Mouse (Mus musculus) retina, postnatal 7 days (tissue): Measurements from ENCODE around the gene Gm44511.
"Not testable (repeated sequence)": the region's sequence is repeated elsewhere in the genome, so short reads cannot be mapped to it uniquely, and the experiment has no call there.

ENCODE experiments used
- DNase-seq: peaks from one replicate; pipeline ENCODE4 v3.0.0-alpha.2; 2012; ENCODE audit warnings: low read depth, low spot score

Gm44511 gene

DNA sequence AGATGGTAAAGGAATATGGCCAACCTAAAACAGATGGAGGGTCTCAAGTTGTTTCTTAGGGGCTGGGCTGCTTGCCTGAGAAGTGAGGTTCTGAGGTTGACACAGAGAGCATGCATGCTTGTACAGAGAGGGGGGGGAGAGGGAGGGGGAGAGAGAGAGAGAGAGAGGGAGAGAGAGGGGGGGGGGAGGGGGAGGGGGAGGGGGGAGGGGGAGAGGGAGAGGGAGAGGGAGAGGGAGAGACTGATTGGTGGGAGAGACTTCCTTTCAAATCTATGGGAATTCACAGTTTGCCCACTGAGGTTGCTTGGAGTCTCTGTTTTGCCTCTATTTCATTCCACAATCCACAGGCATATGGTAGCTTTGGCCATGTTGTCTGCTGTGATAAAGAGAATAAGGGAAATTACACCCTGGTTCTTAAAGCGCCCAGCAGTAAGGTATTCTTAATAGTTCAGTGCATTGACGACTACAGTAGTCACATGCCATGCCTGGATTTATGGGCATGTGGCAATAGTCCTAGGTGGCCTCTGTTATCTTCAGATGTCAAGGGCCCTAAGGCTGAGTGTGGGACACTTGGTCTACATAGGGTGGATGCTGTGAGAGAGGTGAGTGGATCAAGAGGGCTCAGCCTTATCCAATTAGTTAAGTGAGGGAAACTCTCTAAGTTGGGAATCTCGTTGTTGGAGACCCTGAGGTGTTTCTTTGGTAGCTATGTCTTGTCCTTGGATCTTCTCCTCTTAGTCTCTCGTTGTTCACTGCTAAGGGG lies 15.4 kb upstream of the Gm44511 start:
- DNase-seq, result no peak

DNA sequence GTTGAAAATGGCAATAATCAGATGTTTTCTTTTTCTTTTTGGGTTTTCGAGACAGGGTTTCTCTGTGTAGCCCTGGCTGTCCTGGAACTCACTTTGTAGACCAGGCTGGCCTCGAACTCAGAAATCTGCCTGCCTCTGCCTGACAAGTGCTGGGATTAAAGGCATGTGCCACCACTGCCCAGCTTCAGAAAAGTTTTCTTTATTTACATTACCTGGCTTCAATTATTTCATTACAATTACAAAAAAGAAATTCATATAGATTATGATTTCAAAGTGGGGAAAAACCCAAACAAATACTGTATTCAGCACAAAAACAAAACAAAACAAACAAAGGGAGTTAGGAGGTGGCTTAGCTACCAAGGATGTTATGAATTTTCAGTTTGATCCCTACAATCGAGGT lies 14.6 kb upstream of the Gm44511 start:
- not testable (repeated sequence) for DNase-seq

DNA sequence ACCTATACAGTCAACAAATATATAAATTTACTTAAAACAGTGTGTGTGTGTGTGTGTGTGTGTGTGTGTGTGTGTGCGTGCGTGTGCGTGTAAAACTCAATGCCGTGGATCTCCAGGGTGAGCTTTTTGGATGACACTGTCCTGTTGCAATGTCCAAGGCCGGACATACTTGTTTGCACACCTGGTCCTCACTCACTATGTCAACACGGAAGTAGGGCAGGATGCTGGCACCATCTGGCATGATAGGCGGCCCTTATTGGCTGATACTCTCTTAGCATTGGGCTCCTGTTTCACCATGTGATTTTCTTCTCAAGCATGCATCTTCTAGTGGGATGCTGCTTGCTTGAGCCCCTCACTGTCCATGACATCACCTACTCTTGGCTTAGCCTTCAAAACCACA lies 13.8 kb upstream of the Gm44511 start:
- no peak for DNase-seq

DNA sequence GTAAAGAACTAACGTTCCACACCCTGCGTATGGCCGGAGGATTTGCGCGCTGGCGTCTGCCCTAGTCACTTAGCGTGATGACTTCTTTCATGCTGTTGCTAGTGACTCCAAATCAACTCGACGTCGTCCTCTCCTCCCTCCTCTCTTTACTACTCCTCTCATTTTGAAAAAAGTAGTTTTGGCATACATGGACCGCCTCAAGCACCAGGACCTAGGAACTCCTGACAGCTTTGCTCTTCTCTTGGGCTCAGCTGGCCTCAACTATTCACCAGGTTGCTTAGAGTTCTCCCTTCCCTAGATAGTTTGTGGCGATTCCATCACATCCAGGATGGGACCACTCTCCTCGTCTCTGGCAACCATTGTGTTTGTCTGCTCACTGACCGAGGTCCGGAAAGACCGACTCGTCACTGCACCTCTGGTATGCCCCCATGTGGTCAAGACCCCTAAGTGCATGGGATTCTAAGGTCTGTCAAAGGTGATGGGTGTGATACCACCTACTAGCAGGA lies 13.2 kb upstream of the Gm44511 start:
- peak; percentile 67 for DNase-seq

DNA sequence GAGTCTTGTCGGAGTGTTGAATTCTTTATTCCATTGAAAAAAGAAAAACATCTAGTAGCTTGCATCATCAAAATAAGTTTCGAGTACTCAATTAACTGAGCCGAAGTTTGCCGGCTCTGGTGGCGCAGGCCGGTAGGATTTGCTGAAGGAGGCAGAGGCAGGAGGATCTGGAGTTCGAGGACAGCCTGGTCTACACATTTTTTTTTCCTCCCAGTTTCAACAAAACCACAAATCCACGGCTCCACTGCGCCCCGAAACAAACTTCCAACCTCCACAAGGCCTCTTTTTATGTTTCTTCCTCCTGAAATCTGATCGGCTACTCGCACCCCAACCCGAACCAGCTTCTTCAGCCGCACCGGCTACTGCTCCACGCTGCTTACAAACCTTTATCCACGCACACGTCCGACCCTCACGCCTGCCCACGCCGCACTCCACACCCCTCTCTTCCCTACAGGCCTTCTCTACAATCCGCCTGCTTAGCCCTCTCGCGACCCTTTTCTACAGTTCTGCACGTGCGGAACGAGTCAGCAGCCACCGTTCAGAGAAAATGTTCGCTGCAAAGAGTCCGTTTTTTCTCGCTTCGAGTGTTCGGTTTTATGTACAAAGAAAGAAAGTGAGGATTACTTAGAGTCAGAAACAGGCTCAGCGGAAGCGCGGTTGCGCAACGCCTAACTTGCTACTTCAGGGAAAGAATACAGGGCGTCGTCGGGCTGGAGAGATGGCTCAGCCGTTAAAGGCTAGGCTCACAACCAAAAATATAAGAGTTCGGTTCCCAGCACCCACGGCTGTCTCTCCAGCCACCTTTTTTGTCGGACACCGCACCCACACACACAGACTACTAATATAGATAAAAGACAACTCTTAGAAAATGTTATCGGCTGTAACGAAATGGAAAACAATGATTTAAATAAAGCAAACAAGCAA lies 12.5 kb upstream of the Gm44511 start:
- DNase-seq, result peak; percentile 82

DNA sequence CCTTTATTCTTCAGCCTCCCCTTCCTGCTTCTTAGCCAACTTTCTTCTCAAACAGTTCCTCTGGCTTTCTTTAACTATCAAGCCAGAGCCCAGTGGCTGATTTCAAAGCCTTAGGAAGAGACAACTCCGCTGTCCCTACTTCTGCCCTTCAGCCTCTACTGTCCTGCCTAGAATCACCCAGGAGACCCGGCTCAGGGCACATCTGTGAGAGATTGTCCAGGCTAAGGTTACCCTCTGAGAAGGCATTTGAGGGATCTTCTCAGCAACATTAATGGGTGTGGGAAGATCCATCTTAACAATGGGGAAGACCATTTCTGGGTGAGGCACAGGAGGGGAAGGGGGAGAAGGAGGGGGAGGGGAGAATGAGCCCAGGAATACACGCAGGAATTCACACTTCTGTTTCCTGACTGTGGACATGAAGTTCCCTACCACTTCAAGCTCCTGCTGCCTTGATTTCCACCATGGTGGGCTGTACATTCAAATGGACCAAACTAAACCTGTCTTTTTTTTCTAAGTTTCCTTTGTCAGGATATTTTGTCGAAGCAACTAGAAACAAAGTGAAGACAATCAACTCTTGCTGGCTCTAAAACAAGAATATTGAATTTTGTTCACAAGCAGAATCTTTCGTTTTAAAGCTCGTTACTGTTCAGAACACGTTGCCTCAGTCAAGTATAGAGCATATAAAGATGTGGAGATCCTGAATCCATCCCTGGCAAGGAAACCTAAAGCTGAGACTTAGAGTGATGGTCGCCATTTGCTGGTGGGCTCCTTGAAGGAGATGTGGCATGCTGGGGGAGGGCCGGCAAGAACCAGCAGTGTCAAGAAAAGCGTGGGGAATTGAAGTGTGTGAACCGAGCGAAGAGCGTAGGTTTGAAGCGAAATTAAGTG lies 11.6 kb upstream of the Gm44511 start:
- no peak for DNase-seq

DNA sequence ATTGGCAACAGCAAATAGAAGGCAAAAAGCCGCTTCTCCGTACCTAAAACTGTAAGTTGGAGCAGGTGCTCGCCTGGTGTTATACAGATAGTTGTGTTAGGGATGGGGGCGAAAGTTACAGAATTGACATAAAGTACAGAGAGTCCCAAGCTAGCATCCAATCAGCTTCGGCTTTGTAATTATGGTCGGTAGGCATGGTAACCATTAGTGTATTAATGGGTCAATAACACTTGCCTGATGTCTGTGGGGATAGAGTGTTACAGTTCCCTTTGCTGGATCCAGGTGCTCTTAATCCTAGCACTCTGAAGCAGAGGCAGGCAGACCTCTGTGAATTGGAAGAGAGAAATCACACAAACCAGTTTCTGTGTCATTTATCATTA lies 10.8 kb upstream of the Gm44511 start:
- no peak for DNase-seq

DNA sequence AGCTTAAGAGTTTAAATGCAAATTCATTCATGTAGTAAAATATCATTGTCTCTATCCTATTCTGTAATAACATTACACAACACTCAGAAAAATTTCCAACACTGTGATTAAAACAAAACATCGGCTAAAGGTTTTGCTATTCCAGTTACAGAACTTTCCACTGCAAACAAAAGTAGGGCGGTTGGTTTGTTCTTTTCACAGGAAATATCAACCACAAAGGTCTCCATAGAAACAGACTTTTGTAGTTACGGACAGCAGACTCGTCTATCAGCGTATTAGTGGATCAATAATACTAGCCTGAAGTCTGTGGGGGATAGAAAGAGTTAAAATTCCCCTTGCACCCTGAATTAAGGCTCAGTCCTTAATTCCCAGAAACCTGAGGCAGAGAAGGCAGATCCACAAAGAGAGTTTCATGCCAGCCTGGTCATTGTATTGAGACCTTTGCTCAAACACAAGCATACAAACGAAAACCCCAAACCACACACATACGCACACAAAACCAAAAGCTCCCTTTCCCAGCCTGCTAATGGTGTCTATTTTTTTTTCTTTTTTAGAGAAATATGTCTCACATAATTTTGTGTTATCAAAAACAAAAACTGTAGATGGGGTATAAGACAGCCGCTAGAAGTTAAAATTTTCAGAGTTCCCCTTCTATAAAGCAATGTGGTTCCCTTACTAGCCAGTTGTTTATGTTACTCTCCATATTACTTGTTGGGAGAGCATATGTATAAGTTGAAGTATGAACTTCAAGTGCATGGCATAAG lies 10.3 kb upstream of the Gm44511 start:
- no peak for DNase-seq

DNA sequence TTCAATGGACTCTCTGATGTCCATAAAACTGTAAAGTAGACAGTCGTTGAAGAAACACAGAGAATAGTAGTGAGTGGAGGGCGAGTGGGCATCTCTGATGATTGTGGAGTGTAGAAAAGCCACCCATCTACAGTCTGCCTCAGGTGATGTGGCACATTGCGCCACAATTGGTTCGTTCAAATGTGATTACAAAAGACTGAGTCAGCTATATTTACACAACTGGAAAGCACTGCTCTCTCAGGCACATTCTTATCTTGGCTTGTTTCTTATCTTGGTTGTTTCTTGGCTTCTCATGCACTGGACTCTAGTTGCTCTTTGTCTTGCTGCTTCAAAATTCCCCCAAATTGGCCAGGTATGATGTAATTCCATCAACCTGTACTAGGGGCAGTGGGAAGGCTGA lies 9.5 kb upstream of the Gm44511 start:
- no peak for DNase-seq

DNA sequence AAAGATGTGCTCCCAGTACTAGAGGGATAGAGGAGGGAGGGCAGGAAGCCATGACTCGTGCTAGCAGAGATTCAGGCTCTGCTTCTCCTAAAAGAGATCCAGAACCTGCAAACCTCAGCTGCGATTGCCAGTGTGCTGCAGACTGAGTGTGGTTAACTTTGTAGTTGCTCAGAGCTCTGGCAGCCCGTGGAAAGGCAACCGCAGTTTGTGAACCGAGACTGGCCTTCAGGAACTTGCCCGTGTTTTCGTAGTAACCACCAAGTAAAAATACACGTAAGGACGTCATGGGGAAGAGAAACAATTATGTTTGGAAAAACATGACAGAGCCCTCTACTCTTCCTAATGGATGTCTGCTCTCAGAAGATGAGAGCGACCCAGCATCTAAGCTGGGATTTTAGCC lies 6.9 kb upstream of the Gm44511 start:
- no peak for DNase-seq

DNA sequence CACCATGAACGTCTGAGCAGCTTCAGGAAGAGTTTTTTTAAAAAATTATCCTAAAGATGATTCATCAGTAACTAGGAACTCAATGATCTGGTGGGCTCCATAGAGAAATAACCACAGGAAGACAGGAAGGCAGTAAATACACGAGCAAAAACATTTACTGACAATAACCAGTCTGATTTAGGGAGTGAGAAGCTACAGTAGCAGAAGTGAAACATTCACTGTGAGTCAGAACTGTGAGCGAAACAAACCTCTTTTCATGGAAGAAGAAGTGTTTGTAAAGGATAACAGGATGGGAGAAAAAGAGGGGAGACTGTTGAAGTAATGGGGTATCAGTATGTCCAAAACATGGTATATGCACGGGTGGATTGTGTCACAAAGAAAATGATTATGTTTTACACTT lies 3.7 kb upstream of the Gm44511 start:
- DNase-seq, result no peak

DNA sequence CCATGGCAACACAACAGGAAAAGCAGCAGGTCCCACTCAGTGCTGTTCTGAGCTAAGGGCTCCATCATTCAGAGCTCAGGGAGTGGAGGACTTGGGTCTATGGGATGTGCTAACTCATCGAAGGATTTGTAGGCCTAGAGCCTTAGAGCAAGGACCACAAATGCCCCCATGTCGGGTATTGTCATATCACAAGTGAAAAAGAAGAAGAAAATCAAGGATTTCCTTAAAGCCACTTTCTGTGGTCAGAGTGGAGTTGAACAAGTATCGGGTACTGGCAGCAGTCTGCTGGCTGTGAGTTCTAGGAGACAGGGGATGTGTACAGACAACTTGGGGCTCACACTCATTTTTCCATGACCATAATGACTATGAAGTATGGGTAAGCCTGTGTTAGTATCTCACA lies 666 bp upstream of the Gm44511 start:
- no peak for DNase-seq

DNA sequence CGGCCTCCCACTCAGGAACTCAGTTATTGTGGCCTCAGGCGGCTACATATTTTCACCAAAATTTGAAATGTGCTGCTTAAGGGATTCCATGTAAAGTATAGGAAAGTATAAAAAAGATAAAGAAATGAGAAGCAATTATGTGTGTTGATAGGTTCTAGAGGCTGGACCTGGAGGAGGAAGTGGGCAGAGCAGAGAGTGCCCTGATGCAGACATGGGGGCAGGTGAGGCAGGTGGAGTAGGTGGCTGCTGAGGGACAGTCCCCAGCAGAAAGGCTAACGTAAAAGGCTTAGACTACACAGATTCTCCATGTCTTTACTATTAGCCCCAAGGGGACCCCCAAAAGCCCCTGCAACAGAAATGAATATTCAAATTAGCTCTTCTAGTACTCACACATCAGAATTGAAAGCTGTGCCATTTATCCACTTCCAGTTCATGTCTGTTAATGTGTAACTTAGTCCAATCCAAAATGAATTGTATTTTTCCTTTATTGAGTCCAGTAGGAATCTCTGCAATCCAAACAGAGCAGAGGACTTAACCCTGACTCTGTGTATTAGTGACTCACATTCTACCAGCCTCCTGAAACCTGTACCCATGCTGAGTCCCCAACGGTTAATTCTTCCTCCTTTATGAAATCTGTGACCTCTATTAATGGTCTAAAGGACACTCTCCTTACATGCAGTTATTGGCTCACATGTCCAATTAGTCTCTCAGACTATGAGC lies 7.9 kb downstream of the Gm44511 start:
- no peak for DNase-seq

DNA sequence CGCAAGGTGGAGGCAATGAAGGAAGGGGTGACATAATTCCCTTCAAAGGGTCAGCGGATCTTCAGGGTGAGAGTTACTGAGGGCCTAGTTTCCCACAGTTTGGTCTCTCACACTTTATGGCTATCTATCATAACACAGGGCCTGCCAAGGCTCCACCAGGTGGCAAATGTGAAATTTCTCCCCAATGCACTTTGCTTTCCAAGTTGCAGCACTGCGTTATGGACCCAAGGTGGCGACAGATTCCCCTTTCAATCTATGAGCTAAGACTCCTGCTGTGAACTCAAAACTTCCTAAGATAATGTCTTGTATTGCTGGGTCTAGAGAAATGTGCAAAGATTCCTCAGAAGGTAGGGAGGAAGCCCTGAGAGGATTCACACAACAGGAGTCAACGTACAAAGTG lies 17.6 kb downstream of the Gm44511 start:
- no peak for DNase-seq

DNA sequence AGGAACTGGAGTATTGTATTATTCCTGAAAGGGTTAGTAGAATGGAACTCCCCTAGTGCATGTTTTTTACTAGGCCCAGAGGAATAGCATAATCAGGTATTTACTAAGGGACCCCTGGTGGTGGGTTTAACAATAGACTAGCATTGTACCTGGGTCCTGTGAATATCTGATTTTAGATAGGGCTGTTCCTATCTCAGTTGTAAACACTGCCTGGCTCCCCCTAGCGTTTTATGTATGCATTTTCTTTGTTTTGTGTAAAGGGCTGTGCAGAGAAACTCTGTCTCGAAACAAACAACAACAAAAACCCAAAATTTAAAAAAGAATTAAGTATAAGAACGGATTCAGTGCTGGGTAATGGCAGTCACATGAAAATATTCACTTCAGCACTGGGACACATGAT lies 19.1 kb downstream of the Gm44511 start:
- no peak for DNase-seq

DNA sequence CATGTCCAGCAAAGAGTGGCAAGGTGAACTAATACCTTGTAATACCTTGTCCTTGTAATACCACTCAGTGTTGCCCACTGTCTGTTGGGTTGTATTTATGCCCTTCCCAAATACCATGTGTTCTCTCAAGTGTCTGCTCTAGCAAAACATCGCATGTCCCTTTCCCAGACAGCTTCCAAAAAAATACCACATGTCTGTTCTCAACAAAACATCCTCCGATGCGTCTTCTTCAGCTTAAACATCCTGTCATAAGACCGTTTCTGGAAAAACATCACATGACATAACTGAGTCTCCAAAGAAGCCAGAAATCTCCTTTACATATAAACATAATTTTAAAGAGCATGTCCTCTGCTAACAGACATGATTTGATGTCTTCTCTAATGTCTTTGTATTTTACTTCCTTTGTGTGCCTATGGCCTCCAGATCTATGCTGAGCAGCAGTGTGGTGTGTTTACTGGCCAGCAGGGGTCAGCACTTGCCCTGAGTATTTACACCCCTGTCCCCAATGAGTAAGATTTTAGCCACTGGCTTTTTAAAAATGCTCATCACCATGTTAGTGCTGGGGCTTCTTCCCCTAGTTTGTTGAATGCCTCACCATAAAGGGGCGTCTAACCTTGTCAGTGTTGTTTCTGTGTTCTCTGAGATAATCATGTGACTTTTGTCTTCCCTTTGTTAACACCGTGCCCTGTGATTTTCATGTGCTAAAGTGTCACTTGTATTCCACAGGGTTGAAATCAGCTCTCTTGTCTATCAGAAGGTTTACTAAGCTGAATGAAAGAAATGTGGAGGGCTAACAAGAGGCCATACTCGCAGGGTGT lies 21.1 kb downstream of the Gm44511 start:
- not testable (repeated sequence) for DNase-seq

DNA sequence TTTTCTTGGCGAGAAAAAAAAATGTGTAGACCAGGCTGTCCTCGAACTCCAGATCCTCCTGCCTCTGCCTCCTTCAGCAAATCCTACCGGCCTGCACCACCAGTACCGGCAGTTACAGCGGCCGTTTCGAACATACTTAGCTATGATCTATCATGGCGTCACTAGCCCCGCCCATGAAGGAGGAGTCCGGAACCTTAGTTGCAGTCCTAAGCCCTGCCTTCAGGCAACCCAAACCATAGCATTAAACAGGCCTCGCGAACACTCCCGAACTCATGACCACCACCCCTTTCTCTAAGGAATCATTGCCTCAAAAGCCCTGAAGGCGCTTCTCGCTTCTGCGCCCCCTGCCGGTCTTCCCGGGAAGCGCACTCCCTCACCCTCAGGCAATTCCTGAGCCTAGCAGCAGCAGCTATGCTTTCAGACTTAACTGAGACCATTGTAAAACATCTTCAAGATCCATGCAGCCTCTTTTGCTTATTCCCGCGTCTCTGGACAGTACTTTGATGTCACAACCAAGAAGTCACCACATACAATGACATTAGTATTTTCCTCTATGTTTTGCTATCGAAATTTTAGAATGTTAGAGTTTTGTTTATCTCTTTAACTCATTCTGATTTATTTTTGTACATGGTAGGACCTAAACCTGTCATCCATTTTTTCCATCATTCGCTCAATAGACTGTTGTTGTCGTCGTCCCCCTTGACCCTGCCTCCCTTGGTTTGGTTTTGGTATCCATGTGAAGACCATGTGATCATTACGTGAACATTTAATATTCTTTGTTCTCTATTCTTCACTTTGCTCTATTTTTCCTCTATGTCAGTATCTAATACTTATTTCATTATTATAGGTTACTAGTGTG lies 22.9 kb downstream of the Gm44511 start:
- DNase-seq, result peak; percentile 97

DNA sequence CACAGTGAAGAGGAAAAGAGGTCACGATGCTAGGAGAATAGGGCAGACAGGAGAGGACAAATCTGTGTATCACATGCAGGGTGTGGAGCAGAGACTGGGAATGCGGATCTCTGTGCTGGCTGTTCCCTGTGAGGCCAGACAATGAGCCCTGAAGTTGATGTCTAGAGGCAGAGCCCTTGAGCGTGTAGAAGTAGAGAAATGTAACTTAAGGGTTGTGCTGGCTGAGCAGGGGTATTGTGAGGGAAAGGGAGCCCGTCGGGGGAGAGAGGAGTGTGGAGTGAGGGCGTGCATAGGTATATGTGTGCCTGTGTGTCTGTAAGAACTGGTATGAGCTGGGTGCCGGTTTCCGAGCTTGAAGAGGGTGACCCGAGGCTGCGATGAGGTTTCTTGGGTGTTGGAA lies 23.6 kb downstream of the Gm44511 start:
- DNase-seq, result no peak
